Mouse (Mus musculus): ENCODE results near the gene Gm5934. TPM values are rescaled to one million over a fixed set of nuclear protein-coding genes. Genes with fewer than 3 reads are reported as not detected.
"Not testable (repeated sequence)": the region's sequence is repeated elsewhere in the genome, so short reads cannot be mapped to it uniquely, and the experiment has no call there.

The Gm5934 gene
- total RNA-seq (2021): not detected
- long read RNA-seq, experiment 1: 0 reads
- long read RNA-seq, experiment 2: 0 reads

DNA sequence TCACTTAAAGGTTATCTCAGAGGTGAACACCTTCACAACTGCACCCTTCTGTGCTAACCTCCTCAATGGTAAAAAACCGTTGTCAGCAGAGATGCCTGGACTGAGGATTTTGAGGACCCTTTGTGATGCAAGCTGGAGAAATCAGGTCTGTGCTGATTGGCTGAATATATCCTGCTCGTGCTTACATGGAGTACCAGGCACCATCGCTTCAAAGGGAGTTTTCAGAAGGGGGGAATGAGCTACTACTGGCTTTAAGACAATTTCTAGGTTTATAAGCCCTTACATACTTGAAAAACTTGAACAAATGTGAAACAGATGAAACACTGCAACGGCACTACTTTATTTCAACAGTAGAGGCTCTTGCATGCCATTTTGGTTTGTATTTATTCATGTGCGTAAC, at the start of gene Gm5934:
Gm5934 (minus strand) TSS at position 101 of the 400 bp plus-strand sequence.
- DNase-seq (ENCODE audit: low spot score in 2 of 2): not testable (repeated sequence)

Other genes starting within 250 kb of the Gm5934 start
- gene Gm4297, start 74.1 kb upstream of the Gm5934 start, total RNA-seq (2021): not detected

Measured in adrenal gland, adult 18-20 months (tissue).